Mouse (Mus musculus) C2C12 (cell line): ENCODE results near the gene Dctd.

Experiments
- CTCF ChIP-seq: IDR thresholded peaks from one replicate; pipeline ENCODE4 v1.5.1; 2011; ENCODE audit not compliant: control insufficient read depth, insufficient read depth, insufficient read length
- MAX ChIP-seq: IDR thresholded peaks from one replicate; pipeline ENCODE4 v1.6.1; 2011; ENCODE audit warnings: mild to moderate bottlenecking, control low read depth
- MYOD1 ChIP-seq: IDR thresholded peaks from one replicate; pipeline ENCODE4 v1.6.1; 2011; ENCODE audit warnings: low read depth; ENCODE audit not compliant: control insufficient read depth, insufficient read length
- USF1 ChIP-seq: IDR thresholded peaks from one replicate; pipeline ENCODE4 v1.6.1; 2011; ENCODE audit warnings: low read depth, mild to moderate bottlenecking, control low read depth, moderate library complexity

- TF ChIP-seq CTCF = no peak
- no peak for TF ChIP-seq USF1
- TF ChIP-seq MYOD1 = no peak
- no peak for TF ChIP-seq MAX
Measured at GRCm38 (mm10) chr8:48195971-48196370, 97.1 kb downstream of the Dctd start.
